Mouse (Mus musculus) left cerebral cortex, adult 8-10 months (tissue): ENCODE data around the gene Cd8b1. TPM values are rescaled to one million over a fixed set of nuclear protein-coding genes. Genes with fewer than 3 reads are reported as not detected.

Experiments
- DNase-seq, 2 experiments: peaks; one replicate each; pipeline ENCODE4 v3.0.0; 2022; ENCODE audit warnings: low spot score in 2 of 2
- total RNA-seq, 4 experiments: library from RNA; stranded (reverse); gene quantifications; 2 replicates each; pipeline ENCODE4 v1.2.4; 2022

The Cd8b1 gene
- total RNA-seq, 4 experiments from 2014 or later, result not detected

DNA sequence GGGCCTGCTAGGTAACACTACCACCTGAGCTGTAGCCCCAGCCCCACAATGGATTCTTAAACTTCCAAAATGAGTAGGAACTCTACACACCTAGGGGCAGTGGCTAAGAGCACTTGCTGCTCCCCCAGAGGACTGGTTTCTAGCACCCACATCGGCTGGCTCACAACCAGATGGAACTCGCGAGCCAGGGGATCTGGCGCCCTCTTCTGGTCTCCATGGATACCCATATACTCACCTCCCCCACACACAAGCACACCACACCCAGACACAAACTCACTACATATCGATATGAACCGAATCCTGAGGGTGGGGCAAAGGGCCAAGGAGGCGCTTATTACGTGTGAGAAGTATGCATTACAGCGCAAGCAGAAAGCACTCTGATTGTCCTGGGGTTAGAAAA, 25.4 kb downstream of the Cd8b1 start:
- no peak for DNase-seq

DNA sequence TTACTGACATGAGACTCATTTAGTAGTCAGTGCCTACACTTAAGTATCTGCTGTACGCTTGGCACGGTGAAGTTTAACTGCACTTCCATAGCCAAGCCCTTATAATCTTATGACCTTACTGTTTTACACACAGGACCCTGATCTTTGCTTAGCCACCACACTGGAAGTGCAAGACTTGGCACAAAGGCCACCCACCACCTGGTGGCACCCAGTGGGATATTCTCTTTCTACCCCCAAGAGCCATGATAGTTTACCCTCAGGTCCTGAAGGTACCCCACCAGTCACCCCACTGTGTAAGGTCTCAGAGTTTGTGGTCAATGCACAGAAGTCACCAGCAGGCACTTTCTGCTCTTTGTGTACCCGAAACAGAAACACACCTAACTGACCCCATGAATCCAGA, 28.6 kb downstream of the Cd8b1 start:
- no peak for DNase-seq

DNA sequence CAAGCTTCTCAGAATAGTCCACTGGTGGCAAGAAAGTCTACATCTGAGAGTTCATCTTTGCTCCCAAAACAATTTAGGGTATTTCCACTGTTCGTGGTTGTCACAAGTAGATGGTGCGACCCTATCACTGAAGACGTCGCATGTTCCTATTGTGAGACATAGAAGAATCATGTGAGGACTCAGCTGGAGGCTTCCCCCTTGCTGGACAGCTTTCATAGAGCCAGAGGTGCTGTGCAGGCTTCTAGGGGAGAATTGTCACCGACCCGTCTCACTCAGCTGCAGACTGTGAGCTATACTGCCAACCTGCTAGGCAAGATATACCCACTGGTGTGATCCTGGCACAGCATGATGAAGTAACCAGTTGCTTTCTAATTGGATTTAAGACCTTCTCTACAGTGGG, 29.6 kb downstream of the Cd8b1 start:
- no peak for DNase-seq

DNA sequence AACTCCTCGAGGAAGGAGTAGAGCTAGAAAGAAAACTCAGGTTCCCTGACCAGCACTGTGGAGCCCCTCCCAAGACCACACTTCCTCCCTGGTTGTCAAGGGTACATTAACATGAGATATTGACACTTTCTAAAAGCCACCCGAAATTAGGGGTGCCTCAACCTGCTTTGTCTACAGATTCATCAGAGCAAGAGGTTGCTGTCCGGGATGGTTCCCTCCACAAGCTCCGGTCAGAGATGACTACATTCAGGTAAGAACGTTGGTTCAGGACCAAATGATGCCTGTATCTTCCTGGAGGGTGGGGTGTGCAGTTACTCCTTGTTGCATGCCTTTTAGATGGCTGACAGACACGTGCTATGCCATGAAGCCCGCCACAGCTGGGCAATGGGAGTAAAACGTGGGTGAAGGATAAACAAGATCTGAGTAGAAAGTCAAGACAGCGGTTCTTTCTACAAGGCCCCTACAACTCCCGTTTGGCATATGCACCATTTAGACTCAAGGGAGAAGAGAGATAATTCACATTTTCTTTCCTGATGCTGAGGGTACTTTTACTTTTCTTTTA, 30.4 kb downstream of the Cd8b1 start:
- DNase-seq, result no peak

DNA sequence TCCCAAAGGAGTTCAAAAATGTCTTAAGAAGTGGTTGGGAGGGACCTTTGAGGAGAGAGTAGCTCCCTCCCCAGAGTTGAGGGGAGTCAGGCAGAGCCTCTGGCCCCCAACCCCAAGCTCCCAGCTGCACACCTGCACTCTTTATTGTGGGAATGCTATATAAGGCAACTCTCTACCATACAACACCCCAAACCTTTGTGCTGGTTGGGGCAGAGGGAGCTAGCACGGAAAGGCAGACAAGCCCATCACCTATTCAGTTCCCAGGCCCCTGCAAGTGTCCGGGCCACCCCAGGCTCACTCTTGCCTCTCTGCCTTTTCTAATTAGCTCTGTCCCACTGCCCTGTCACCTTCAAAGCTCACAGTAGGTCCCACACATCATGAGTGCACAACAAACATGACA, 31.1 kb downstream of the Cd8b1 start:
- no peak for DNase-seq

DNA sequence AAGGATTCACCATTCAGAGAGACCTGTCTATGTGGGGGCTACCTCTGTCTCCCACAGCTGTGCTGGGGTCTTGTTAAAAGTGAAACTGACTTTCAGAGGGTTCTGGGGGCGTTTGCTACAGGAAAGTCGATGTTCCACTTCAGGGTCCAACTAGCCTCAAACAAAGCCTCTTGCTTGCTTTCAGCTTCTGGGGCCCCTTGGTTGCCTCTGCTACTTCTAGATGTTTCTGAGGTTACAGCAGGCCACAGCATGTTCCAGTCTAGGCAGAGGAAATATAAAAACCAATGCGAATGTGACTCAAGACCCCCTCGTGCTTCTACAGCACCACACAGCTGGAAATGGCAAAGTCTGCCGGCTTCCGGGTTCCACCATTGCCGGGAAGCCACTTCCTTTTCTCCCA, 34.9 kb downstream of the Cd8b1 start:
- no peak for DNase-seq

DNA sequence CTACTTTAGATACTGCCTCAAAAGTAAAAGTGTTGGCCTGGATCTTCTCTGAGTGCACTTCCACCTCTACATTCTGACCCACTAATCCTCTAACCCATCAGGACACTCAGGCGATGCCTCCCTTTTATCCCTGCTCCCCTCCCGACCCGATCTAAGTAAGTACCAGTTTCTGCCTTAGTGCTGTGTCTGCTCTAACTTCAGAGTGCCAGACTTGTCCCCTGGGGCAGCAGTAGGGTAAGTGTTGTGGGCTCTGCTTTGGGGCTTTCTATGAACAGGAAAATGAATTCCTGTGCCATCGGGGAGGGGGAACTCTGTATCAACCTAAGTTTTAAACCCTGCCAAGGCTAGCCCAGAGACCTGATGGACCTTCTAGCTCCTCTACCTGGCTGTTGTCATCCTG, 37.6 kb downstream of the Cd8b1 start:
- no peak for DNase-seq

DNA sequence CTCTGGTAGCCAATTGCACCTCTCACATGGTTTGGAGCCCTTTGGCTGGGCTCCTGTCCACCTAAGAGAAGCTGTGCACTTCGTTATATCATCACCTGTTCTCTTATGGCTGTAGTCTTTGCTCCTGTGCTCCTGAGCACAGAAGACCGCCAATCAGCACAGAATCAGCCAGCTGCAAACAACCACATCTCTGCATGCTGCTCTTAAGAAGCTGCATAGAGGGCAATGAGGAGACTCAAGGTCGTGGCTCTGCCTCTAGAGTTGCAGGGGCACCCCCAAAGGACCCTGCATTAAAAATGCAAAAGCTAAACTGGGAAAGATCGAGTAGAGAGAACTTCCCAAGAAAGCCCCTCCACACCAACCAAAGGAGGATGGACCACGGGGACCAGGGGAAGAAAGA, 38.2 kb downstream of the Cd8b1 start:
- DNase-seq, result no peak

DNA sequence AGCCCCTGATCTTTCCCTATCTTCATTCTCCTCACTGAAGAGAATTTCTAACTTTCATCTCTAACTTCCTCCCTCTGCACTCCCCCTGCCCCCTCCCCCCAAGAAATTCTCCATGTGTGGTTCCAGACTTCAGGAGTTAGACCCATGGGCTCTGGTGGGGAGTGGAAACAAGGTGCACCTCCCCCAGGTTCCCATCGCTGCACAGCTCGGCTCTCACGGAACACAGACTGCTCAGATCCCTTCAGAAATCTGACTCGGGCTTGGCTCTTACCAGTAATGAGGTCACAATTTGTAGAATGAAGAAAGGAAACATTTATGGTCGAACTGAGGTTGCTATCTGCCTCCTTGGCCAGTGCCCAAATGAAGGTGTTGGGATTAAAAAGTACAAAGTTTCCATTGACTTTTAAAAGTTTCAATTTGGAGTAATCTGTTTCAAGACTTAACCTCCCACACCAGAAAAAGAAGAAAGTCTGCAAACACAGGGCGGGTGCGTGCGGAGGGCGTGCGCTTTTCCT, 38.6 kb downstream of the Cd8b1 start:
- DNase-seq, result no peak

DNA sequence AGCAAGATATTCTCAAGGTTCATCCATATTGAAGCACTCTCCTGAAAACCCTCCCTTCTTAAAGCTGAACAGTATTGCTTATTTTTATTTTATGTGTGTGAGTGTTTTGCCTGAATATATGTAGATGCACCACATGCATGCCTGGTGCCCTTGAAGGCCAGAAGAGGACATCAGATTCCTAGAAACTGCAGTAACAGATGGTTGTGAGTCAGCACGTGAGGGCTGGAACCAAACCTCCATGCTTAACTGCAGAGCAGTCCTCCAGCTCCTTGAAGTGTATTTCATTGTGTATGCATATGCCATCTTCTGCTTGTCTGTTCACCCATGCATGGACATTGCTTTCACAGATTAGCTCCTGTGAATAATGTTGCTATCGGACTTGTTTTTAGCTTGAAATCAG, 41.4 kb downstream of the Cd8b1 start:
- no peak for DNase-seq

DNA sequence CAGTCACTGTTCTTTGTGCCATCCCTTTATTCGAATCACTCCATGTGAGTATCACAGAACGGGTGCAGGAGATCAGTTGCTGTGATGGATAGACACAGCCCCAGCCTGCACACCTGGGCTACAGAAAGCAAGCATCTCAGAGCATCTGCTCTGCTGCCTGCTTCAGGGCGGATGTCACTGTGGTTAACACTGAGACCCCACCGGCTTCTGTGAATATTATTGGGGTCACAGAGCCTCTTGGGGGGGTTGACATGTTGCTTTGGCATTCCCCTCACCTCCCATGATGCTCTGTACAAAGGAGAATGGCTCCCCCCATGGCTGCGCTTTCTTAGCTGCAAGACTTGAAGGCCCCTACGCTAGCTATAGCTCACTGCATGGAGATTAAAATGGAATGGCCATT, 46.8 kb downstream of the Cd8b1 start:
- no peak for DNase-seq

DNA sequence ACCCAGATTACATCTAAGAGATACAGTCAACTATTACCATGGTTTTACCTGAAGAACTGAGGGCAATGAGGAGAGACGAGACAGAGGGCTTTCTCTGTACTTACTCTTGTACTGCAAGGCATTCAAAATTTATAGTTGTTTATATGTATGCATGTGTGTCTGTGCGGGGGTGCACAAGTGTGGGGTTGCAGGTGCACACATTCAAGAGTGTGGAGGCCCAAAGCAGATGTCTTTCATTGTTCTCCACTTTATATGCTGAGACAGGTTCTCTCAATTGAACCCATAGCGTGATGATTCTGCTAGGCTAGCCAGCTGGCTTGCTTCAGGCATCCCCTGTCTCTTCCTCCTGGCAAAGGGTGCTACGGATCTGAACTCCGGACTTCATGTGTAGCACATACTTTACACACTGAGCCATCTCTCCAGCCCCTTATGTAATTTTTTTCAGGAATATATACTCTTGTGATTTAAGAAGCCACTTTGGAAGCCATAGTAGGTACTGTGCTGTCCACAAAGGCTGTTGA, 48.6 kb downstream of the Cd8b1 start:
- no peak for DNase-seq

DNA sequence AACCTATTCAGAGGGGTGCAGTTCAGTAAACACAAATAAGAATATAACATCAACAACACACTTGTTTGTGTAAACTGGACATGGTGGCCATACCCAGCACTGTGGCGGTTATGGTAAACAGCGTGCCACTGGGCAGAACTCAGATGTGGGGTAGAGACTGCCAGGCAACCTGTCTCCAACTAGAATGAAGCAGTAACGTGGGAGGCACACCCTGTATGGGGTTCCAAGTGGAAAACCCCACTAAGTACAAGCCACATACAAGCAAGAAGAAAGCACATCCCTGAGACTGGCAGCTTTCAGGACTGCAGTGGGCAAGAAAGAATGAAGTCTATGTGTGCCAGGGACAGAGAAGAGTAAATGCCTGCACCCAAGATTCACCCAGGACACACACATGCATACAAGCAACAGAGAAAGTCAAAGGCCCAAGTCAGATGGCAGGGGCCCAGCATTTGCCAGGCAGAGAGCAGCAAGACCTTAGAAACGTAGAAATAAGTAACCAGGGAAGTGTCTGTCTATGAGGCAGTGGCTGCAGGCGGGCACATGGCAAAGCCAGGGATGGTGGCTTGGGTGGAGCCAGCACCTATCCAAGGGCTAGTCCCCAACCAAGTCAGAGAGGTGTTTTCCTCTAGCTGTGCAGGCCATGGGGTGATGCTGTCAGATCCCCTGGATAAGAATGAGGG, 49.6 kb downstream of the Cd8b1 start:
- DNase-seq, result no peak

DNA sequence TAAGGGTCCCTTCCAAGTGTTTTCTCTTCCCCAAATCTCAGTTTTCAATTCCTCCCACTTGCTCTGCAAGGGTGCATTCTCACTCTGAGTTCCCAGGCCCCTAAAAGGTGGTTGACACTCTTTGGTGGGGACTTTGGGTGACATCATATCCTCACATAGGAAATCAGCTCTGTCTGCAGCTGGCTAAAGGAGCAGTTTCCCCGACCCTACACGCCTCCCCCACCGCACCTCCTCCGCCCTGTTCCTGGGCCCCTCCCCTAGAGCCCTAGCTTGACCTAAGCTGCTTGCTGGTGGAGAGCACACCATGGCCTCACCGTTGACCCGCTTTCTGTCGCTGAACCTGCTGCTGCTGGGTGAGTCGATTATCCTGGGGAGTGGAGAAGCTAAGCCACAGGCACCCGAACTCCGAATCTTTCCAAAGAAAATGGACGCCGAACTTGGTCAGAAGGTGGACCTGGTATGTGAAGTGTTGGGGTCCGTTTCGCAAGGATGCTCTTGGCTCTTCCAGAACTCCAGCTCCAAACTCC, 50.7 kb downstream of the Cd8b1 start, which contains the start of gene Cd8a:
Gene Cd8a (plus strand): TSS at position 179 of the 527 bp plus-strand sequence.
- DNase-seq, result no peak

DNA sequence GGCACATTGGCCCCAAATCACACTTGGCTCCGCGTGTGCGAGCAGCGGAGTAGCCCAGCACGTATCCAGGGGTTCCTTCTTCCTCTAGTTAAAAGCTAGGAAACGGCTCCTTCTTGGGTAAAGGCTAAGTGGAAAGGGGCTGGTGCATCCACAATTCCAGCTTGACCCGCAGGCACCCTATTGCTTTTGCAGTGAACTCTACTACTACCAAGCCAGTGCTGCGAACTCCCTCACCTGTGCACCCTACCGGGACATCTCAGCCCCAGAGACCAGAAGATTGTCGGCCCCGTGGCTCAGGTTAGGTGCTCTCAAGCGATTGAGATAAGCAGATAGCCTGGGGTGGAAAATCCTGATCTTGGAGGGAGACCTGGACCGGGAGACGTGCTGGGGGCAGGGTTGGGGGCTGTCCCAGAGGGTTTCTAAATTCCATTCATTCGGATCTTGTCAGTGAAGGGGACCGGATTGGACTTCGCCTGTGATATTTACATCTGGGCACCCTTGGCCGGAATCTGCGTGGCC, 51.8 kb downstream of the Cd8b1 start:
- no peak for DNase-seq

DNA sequence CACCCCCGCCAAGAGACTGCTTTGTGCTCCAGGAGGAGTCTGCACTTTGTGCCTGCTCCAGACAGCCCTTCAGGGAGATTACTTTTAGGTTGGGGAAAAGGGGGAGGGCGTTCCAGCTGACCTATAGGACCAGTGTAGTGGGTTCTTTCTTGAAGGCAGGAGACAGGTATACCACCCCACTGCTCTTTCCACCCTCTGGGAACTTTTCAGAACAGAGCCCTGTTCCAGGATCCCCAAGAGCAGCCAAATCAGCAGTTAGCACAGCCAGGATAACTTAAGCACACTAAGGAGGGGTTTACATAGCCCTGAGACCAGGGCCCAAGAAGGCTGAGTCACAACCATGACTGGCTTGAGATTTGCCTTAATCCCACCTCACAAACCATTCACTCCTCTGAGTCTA, 52.3 kb downstream of the Cd8b1 start:
- DNase-seq, result no peak

DNA sequence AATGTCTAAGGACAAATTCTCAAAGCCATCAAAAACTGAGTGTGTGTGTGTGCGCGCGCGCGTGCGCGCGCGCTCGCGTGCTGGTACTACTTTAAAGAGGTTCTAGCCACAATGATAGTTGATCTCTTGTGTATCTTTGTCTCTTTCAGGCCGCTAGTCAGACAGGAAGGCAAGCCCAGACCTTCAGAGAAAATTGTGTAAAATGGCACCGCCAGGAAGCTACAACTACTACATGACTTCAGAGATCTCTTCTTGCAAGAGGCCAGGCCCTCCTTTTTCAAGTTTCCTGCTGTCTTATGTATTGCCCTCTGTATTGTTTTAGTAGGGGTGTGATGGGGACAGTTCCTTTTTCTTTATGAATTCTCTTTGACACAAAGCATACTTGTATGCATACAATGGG, 54.1 kb downstream of the Cd8b1 start:
- no peak for DNase-seq

DNA sequence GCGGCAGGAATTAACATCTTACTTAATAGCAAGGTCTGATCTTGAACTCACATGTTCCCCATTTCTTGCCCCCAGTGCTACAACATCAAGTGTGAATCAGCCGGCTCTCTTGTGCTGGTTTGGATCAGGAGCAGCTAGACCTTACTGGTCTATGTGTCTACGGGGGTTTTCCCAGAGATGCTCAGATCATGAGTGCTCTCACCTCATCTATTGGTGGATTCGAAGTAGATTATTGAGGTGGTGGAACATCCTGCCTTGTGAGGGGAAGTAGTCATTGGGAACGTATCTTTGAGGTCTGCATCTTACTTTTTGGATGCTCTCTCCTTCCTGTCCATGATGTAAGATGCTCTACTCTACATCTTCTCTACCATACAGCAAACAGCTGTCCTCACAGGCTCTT, 59.1 kb downstream of the Cd8b1 start:
- no peak for DNase-seq
